Mouse (Mus musculus) retina, adult 2 months (tissue): ENCODE measurements at regions not wholly inside any gene's neighbourhood (a gene's known extent, or its start where the extent isn't known, plus 50 kb on each side); places are given as distances from the start of the nearest gene placed in this dataset.

ENCODE experiments used
- DNase-seq: peaks from one replicate; pipeline ENCODE4 v3.0.0-alpha.2; 2012; ENCODE audit warnings: low read depth, low spot score

DNA sequence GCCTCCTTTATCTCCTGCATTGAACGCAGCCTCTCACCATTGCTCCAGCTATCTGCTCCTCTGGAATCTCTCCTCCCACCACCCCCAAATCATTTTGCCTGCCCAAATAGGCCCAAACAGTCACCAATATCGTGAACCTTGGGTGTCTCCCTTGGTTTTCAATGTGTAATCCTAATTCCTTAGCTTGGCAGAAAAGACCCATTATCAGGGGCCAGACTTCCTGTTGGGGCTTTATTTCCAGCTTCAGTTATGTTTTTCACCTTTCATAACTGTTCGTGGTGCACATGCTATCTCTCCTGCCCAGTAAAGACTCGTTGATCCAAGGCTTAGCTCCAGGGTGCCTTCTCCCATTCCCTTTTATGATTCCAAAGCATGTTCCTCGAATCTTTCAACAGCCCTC lies 142.4 kb upstream of the Eya4 start:
- DNase-seq = no peak

DNA sequence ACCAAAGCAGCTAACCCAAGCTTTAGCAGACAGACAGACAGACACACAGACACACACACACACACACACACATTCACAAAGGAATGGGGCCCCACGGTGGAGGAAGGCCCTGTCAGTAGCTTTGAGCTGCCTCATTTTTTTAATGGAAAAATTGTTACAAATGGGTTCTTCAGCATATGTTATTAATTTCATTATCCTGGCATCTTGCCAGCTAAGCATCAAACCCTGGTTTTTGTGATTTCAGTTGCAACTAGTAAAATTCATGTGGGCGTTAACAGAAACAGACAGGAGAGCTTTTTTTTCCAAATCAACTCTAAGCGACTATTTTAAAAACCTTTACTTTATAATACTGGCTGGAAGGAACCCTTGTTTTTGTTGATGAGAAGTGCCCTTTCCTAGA lies 138.4 kb upstream of the Eya4 start:
- no peak for DNase-seq

DNA sequence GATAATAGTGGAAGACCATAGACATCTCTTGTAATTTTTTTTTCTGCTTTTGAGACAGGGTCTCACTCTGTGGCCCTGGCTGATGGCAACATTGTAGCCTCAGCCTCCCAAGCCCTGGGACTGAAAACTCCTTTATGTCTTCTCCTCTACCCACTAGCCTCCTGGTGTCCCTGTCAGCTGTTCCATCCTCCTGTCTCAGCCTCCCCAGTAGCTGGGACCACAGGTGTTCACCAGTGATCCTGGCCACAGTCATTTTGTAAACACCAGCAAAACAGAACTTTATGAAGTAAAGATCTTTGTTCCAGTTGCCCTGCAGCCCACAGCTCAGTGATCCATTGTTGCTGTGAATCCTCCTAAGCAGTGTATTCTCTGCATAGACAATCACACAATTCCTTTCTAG lies 129.9 kb upstream of the Eya4 start:
- no peak for DNase-seq

DNA sequence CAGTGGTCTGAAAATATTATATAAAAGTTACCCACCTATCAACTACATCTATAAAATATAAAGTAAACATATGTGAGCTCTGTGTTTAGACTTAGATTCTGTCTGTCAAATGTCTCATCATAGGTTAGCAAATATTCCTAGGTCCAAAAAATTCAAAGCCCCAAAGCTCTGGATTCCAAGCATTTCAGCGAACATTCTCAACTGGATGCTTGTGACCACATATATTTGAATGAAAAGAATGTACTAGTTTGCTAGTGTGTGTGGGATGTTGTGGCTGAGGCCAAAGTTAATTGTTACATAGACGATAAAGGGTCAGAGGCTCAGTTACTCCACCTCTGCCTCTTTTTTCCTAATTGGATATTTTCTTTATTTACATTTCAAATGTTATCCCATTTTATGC lies 128.3 kb upstream of the Eya4 start:
- DNase-seq = no peak

DNA sequence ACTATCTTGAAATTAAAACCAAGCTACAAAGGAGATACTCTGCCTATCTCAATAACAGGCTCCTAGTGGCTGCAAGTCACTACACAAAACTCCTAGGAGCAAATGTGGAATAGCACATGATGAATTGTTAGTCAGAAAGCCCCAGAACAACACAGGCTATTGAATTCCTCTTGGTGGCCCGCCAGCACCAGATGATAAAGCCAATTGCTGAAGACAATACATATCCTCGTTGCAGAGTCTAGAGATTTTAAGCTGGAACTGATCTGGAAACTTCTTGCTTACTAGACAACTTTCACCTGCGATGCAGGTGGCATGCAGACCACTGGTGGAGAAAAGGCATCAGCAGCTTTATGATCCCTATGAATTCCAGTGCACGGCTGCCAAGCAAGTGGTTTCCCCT lies 126.5 kb upstream of the Eya4 start:
- DNase-seq = no peak

DNA sequence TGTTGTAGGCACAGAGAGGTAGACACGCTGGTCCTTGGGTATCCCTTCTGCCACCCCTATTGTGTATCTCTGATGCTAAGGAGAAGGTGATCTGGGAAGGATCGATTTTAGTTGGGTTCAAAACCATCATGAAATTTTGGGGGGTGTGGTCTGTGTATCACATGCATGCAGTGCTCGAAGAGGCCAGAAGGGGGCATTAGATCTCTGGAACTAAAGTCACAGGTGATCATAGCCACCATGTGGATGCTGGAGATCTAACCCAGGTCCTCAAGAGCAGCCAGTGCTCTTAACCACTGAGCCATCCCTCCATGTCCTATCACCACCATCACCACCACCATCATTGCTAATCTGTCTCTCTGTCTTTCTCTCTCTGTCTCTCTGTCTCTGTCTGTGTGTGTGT lies 100.4 kb upstream of the Eya4 start:
- DNase-seq = no peak

DNA sequence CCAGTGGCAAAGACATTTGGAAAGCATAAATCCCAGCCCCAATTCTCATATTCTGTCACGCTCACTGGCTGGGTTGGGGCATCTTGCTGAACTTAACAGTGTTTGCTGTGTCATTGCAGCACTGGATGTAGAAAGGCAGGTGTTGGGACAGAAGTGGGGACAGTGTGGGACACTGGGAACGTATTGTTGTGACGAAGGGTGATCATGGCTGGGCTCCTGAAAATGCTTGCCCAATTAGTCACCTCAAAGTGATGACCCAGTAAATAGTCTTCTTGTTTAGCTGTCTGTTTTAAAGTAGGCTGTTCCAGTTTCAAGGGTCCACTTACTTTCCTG lies 100.0 kb upstream of the Eya4 start:
- DNase-seq = no peak

DNA sequence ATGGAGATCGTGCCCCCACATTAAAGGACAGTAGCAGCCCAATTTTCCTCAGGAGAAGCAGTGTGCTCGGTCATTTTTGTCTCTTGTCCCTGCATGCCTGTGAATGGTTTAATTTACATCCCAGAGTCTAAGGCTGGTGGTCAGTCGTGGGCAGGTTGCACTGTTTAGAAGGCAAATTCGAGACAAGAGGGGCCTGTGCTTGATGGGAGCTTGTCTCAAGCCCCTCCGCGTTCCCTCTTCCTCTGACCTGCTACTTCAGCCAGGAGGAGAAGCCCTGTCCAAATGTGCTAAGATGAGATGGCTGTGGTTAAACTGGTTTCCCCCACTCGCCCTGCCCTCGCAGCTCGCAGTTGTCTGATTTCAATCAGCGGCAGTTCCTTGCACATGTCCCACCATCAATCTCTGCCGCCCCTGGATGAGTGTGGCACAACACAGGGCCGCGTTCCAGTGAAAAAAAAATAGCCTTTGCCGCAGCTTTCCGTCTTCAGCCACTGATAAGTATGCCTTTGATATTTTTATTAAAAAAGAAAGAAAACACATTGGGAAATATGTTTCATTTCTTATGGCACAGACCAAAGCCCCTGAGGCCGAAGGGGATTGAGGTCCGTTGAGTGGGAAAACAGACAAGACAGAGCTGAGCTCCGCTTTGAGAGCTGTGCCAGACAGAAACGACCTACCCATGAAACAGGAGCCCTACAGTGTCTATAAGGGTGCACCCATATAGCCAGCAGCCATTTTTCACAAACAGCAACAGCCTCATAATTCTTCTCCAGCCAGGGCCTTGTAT lies 99.5 kb upstream of the Eya4 start:
- no peak for DNase-seq

DNA sequence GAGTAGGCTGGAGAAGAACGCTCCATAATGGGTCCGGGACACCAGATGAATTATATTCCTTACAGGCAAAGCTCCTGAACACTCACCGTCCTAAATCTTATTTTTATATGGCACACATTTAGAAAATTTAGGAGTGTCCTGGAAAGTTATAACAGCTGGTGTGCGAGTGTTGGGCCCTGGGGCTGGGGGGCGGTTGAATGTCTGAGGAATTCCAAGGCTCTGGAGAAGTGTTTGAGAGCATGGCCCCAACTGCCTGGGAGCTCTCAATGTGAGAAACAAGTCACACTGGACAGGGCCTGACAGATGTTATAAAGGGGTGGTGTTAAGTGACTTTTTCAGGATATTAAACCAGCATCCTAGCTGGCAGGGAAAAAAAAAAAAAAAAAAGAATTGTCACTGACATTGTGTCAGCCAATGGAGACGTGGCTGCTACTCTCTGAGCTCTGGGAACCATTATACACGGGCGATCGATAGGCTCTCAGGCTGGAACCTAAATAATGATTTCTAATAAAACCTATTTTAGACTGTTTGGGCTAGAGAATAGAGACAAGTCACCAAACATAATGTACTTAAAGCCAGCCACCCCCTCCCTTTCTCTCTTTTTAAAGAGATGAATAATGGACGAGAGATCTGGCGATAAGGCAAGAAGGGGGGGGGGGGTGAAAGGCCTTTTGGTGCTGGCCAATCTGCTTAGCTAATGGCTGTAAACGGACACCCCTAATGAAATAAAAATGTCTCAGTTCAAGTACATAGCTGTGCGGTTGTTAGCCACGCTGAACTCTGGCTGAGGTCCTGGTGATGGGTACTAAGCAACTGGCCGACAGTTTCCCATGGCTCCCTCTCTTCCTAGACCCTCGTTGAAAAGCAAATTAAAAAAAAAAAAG lies 98.6 kb upstream of the Eya4 start:
- DNase-seq = no peak

DNA sequence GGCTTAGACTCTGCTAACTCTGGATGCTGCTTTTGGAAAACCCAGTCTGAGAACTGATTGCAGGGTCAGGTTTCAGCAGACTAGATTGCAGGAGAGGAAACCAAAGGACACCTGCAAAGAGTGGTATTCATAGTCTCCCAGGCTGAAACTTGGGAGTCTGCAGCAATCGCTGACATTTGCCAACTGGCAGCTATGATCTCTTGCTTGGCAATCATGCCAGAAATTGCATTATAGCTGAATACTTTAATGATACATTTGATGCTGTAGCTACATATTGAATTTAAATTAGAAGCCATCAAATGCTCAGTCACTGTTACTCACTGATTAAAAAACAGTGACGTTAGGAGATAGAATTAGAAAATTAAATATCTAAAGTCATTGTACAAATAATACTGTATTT lies 79.8 kb upstream of the Eya4 start:
- no peak for DNase-seq

DNA sequence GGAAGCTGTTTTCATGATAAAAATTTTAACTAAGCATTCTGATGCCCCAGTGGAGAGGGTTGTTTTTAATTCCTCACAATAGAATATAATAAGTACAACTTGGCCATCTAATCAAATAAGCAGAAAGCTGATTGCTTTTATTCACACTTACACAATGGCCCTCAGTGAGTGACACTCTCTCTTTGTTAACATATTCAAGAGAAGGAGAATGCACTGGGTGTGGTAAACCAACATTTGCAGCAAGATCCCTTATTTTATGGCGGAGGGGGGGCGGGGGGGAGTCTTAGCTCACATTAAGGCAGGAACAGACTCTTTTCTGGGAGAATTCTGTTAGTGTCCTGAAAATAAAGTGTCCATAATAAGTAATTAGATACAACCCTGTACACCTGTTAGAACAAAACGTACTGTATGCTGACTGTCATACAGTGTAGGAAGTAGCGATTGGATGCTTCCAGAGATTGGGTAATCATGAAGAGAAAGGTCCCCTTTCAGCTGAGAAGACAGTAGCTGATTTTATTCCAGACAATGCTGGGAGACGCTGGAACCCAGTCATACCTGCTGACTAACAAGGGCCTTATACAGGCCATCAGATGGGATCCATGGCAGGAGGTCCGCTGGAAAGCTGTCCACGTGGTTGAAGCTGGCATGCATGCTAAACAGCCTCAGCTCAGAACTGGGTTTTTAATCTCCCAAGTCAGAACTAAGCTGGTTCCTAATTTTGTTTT lies 63.4 kb upstream of the Eya4 start:
- DNase-seq = no peak

DNA sequence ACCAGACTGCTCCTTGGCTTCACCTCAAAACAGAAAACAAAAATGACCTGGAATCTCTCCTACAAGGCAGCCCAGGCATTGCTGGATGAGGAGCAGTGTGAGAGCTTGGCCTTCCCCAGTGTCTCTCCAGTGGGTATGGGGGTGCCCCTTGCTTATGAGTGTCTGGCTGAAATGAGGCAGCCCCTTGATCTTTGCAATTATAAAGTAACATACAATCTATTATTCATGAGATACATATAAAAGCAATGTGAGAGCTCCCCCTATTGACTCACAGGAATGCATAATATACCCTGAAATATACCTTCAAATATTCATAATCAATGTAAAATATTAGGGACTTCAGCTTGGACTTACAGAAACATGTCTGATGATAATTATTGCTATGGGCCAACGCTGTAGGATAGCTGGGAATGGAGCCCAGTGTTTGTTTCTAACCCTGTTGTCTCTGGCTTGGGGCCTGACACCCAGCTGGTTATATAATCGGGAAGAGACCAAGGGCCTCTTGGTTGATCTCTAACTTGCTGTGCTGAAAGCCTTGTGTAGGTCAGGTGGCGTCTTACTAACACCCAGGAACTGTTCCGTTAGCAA lies 52.9 kb upstream of the Eya4 start:
- peak; percentile 6 for DNase-seq
